Mouse (Mus musculus): ENCODE measurements at regions not wholly inside any gene's neighbourhood (a gene's known extent, or its start where the extent isn't known, plus 50 kb on each side); places are given as distances from the start of the nearest gene placed in this dataset.
"Not testable (repeated sequence)": the region's sequence is repeated elsewhere in the genome, so short reads cannot be mapped to it uniquely, and the experiment has no call there.

- DNase-seq (ENCODE audit: low spot score in 2 of 2): no peak
Measured at GRCm38 (mm10) chr16:25478300-25478699, 191.7 kb downstream of the Tprg start.

GRCm38 (mm10) chr16:25483831-25484254 lies 197.2 kb downstream of the Tprg start:
- peak in 1 of 2 experiments; percentile 25 for DNase-seq (ENCODE audit: low spot score in 2 of 2)

GRCm38 (mm10) chr16:25485007-25485406 lies 198.4 kb downstream of the Tprg start:
- no peak for DNase-seq (ENCODE audit: low spot score in 2 of 2)

GRCm38 (mm10) chr16:25486477-25487094 lies 197.0 kb upstream of the Trp63 start:
- DNase-seq (ENCODE audit: low spot score in 2 of 2): no peak

- no peak for DNase-seq (ENCODE audit: low spot score in 2 of 2)
Measured at GRCm38 (mm10) chr16:25490847-25491246, 192.7 kb upstream of the Trp63 start.

GRCm38 (mm10) chr16:25494153-25494552 lies 189.4 kb upstream of the Trp63 start:
- DNase-seq (ENCODE audit: low spot score in 2 of 2): no peak

GRCm38 (mm10) chr16:25495586-25496196 lies 187.9 kb upstream of the Trp63 start:
- no peak for DNase-seq (ENCODE audit: low spot score in 2 of 2)

- no peak for DNase-seq (ENCODE audit: low spot score in 2 of 2)
Measured at GRCm38 (mm10) chr16:25504829-25505228, 178.7 kb upstream of the Trp63 start.

- no peak for DNase-seq (ENCODE audit: low spot score in 2 of 2)
Measured at GRCm38 (mm10) chr16:25517114-25517868, 166.3 kb upstream of the Trp63 start.

- not testable (repeated sequence) for DNase-seq (ENCODE audit: low spot score in 2 of 2)
Measured at GRCm38 (mm10) chr16:25523141-25523540, 160.4 kb upstream of the Trp63 start.

- no peak for DNase-seq (ENCODE audit: low spot score in 2 of 2)
Measured at GRCm38 (mm10) chr16:25523621-25524020, 159.9 kb upstream of the Trp63 start.

- no peak for DNase-seq (ENCODE audit: low spot score in 2 of 2)
Measured at GRCm38 (mm10) chr16:25527850-25528249, 155.7 kb upstream of the Trp63 start.

GRCm38 (mm10) chr16:25528313-25528712 lies 155.2 kb upstream of the Trp63 start:
- no peak for DNase-seq (ENCODE audit: low spot score in 2 of 2)

- DNase-seq (ENCODE audit: low spot score in 2 of 2): no peak
Measured at GRCm38 (mm10) chr16:25529681-25530080, 153.9 kb upstream of the Trp63 start.

- no peak for DNase-seq (ENCODE audit: low spot score in 2 of 2)
Measured at GRCm38 (mm10) chr16:25531761-25532336, 151.7 kb upstream of the Trp63 start.

- DNase-seq (ENCODE audit: low spot score in 2 of 2): no peak
Measured at GRCm38 (mm10) chr16:25532519-25533205, 150.9 kb upstream of the Trp63 start.

- no peak for DNase-seq (ENCODE audit: low spot score in 2 of 2)
Measured at GRCm38 (mm10) chr16:25533206-25533580, 150.4 kb upstream of the Trp63 start.

GRCm38 (mm10) chr16:25536550-25536949 lies 147.0 kb upstream of the Trp63 start:
- DNase-seq (ENCODE audit: low spot score in 2 of 2): no peak

- DNase-seq (ENCODE audit: low spot score in 2 of 2): no peak
Measured at GRCm38 (mm10) chr16:25549542-25550110, 133.9 kb upstream of the Trp63 start.

GRCm38 (mm10) chr16:25557181-25557580 lies 126.4 kb upstream of the Trp63 start:
- no peak for DNase-seq (ENCODE audit: low spot score in 2 of 2)

- no peak for DNase-seq (ENCODE audit: low spot score in 2 of 2)
Measured at GRCm38 (mm10) chr16:25580216-25580615, 103.3 kb upstream of the Trp63 start.

Data from urinary bladder, postnatal 4 days (tissue).